Mouse (Mus musculus) CD4-positive, CD25-positive, alpha-beta regulatory T cell, adult 2 months (primary cell): ENCODE measurements around the gene Olfr19.
"Not testable (repeated sequence)": the region's sequence is repeated elsewhere in the genome, so short reads cannot be mapped to it uniquely, and the experiment has no call there.

Experiments
- DNase-seq: peaks from one replicate; pipeline ENCODE4 v3.0.0-alpha.2; 2012; ENCODE audit warnings: low read depth, low spot score

The Olfr19 gene

GRCm38 (mm10) chr16:16676305-16676704, at the start of gene Olfr19:
Olfr19 (minus strand) TSS chr16:16676405.
- DNase-seq, result no peak

- DNase-seq, result no peak
Observed at GRCm38 (mm10) chr16:16684975-16685374, 8.8 kb upstream of the Olfr19 start.

- no peak for DNase-seq
Observed at GRCm38 (mm10) chr16:16684053-16684452, 7.8 kb upstream of the Olfr19 start.

DNA sequence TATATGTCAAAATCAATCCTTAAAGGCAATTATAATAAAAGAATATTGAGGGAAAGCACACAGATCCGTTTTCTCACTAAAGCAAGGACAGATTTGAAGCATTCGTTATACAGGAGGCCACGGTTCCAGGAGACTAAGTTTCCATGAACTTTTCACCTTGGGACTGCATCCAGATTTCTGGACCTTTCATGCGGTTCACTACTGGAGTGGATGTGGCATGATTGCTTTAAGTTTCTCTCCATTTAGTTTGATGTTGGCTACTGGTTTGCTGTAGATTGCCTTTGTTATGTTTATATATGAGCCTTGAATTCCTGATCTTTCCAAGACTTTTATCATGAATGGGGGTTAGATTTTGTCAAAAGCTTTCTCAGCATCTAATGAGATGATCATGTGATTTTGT, 11.2 kb downstream of the Olfr19 start:
- no peak for DNase-seq

DNA sequence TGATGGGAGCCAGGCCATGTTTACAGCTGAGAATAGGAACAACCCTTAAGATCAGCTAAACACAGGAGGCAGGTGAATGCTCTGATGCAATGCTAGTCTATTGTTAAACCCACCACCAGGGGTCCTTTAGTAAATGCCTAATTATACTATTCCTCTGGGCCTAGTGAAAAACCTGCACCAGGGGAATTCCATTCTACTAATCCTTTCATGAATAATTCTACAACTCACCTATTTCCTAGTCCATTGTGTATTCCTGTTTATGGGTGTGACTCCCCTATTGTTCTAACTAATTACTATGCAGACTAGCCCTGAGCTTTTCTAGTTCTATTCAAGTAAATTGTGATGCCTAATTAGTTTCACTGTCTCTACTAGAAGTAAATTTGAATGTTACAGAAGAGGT, 11.7 kb downstream of the Olfr19 start:
- not testable (repeated sequence) for DNase-seq

DNA sequence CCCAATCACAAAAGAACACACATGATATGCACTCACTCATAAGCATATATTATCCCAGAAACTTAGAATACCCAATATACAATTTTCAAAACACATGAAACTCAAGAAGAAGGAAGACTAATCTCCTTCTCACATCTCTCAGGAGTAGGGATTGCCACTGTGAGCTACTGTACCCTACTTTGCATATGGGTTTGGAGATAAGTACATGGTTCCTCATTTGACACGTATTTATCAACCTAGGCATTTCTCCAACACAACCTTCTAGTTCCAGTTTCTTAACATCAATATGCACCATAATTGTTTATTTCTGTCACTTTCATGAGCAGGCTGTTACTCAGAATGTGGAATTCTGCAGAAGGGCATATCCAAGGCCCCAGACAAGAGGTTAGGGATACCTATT, 31.1 kb downstream of the Olfr19 start:
- DNase-seq, result no peak

- DNase-seq, result no peak
Observed at GRCm38 (mm10) chr16:16633730-16634129, 42.5 kb downstream of the Olfr19 start.
